Mouse (Mus musculus): Measurements from ENCODE around the gene T2.
"Not testable (repeated sequence)": the region's sequence is repeated elsewhere in the genome, so short reads cannot be mapped to it uniquely, and the experiment has no call there.

The T2 gene

DNA sequence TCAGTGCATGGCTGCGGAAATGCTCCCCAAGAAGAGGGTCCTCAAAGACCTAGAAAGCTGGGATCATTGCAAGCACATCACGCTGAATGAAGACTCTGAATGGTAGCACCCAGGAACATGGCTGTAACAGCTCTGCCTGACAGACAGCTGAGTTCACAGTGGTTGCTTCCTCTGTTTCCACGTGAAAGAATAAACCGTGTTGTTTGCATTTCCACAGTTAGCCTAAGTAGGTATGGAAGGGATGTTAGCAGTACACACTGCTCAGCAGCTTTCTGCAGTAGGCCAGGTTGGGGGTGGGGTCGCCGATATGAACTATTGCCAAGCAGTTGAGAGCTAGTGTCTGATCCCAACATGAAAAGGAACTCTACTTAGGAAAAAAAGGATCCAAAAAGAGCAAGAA lies at the start of gene T2:
Gene T2 (plus strand): TSS at position 301 of the 400 bp plus-strand sequence.
- no peak for DNase-seq (ENCODE audit: low spot score in 2 of 2)

DNA sequence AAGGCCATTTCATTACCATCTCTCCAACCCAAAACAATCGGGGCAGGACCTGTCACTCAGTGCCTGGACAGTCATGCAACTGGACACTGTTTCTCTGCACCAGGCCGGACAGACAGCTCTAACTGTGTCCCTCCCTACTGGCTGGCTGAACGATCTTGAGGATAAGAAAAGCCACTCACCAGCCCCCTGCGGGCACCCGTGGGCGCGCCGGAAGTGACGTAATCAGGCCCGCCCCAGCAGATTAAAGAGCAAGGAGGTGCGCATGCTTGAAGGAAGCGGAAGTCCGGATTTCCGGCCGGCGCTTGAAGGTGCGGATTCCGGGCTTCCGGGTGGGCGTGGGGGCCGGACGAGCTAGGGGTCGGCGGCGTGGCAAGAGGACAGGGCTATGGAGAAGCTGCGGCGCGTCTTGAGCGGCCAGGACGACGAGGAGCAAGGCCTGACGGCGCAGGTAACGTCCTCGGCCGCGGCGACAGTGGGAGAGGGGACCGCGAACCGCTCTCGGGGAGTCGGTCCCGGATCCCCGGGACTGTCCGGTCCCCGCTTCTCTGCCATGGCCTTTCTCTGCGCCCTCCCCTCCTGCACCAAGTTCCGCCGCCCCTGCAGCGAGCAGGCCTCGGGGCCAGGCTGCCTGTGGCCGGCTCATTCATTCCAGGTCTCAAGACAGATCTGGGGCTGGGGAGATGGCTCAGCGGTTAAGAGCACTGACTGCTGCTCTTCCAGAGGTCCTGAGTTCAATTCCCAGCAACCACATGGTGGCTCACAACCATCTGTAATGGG lies 44.8 kb upstream of the T2 start, which contains the start of gene Sft2d1:
Gene Sft2d1 (plus strand): TSS at position 265 of the 777 bp plus-strand sequence.
- DNase-seq (ENCODE audit: low spot score in 2 of 2), result peak; percentile 96 to 98

DNA sequence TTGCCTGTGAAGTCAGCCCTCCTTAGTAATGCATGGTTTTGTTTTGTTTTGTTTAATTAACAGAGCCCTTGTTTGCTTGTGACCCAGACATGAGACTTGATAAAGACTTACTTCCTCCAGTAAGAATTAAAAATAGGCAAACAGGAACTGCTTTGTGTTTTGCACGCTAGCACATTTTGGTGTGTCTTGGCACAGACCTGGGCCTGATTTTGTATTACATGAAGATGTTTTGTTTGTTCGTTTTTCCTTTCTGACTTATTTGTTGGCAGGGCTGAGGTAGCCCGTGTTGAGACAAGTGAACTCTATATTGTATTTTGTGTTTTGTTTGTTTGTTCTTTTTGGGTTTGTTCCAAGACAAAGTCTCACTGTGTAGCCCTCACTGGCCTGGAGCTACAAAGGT lies 44.0 kb upstream of the T2 start:
- DNase-seq (ENCODE audit: low spot score in 2 of 2), result no peak

DNA sequence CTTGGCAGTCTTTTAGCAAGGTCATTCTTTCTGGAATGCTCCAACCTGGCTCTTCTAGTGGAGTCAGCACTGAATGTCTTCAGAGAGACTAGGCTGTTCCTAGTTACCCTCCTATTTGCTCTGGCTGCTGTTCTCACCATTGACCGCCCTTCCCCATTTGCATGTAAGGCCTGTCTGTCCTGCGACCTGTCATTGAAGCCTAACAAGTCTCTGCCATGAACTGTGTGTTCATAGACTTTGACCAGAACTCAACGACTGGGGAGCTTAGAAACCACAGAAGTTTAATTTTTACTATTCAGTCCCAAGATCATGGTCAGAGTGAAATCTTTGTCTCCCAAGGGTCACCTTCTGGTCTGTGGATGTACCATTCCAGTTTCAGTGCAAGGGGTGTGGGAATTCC lies 41.8 kb upstream of the T2 start:
- no peak for DNase-seq (ENCODE audit: low spot score in 2 of 2)

DNA sequence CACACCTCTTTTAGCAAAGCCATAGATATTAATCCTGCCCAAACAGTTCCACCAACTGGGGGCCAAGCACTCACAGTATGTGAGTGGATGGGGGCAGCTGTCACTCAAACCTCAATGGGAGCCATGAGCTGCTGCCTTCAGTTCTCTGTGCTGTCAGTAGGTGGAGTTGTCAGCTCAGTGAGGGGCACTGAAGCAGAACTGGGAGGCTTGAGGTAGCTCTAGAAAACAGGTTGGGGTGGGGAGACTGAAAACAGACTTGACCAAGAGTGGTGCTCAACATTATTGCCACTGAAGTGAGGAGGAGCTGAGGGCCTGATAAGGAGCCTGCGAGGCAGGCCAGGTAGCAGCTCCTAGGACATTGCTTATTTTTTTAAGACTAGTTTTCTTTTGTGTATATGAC lies 39.5 kb upstream of the T2 start:
- no peak for DNase-seq (ENCODE audit: low spot score in 2 of 2)

DNA sequence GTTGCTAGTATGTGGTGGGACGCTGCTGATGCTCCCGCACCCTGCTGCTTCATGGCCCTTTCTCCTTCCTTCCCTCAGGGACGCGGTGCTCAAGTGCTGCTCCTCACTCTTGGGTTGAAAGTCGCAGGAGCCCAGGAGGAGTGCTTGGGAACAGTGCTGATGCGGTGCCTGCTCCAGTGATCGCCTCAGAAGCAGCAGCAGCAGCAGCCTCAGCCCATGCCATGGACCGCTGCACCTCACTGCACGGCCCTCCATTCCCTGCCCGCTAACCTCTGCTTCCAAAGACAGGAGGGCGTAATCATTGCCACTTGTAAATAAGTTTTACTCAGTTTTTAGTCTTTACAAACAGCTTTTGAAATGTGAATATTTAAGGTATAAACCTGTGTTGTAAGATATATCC lies 28.9 kb upstream of the T2 start:
- not testable (repeated sequence) for DNase-seq (ENCODE audit: low spot score in 2 of 2)

DNA sequence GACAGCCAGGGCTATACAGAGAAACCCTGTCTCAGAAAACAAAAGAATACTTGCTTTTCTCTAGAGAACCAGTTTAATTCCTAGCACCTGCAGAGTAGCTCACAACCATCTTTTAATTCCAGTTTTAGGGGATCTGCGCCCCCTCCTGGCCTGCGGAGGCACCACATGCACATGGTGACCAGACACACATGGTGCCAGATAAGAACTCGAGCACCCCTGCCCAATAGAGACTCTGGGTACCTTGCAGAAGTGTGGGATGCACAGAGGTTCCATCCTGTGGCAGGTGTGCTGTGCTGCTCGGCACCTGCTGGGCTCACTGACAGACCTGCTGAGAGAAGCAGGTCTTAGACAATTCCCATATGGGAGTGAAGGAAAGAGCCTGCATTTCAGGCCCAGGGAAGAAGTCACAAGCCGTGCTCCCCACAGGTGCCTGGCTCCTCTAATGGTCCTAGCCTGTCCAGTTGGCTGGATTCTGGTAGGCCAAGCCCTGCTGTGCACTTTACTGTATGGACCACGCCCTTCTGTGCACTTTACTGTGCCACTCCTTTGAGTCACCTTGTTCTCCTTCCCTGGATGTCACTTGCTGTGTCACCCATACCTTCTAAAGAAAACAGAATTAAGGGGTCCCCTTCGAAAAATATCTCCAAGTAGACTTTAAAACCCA lies 27.1 kb upstream of the T2 start:
- no peak for DNase-seq (ENCODE audit: low spot score in 2 of 2)

DNA sequence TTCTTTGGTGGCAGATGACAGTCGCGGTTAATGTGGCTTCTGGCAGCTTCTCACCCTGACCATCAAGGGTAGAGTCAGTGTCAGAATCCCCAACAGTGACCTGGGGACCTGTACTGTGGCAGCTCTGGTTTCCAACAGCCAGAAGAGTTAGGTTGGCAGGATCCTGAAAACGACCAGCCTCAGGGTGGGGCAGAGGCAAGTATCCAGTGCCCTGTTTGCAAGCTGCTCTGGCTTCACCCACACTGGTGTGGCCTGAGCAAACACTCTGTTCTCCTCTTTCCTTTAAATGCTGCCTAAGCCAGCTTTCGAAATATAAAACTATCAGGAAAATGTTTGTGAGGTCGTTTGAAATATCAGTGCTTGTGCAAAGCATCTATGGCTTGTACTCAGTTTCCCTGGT lies 25.2 kb upstream of the T2 start:
- no peak for DNase-seq (ENCODE audit: low spot score in 2 of 2)

DNA sequence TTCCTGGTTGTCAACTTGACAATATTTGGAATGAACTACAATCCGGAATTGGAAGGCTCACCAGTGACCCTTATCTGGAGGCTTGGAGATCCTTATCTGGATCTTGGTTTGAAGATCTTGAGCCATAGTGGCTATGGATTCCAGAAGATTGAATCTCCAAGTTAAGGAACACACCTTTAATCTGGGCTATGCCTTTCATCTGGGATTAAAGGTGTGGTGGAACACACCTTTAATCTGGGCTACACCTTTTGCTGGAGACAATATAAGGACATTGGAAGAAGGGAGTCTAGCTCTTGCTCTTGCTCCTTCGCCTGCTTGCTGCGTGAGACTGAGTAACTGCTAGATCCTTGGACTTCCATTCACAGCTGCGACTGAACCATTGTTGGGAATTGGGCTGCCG lies 18.6 kb upstream of the T2 start, which contains the start of gene Prr18:
Gene Prr18 (plus strand): TSS at position 301 of the 400 bp plus-strand sequence.
- DNase-seq (ENCODE audit: low spot score in 2 of 2), result not testable (repeated sequence)

DNA sequence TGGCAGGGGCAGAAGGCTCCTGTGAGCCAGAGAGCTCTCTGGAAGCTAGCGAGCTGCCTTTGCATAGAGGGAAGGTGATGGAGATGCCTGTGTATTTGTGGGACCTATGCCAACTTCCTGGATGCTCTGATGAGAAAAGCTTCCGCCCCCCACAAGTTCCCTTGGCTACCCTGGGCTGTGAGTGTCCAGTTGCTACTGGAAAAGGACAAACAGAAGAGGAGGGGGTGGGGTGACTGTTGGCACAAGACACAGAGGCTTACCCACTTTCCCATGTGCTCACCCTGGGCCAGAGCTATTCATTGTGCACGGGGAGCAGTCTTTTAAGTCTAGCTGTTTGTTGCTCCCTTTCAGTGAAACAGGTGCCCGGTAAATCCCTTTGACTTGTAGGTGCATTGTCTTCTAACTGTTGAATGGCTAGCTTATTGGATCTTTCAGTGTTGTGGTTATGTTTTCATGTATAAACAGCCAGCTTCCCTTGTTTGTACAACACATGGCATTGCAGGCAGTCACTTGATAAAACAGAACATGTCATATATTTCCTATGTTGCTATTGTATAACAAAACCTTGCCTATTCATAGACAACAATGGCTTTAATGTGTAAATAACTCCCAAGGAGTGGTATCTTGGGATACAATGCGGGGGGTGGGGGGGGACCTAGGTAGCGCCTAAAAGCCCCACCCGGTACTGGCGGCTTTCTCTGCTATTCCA lies 16.0 kb upstream of the T2 start:
- no peak for DNase-seq (ENCODE audit: low spot score in 2 of 2)

DNA sequence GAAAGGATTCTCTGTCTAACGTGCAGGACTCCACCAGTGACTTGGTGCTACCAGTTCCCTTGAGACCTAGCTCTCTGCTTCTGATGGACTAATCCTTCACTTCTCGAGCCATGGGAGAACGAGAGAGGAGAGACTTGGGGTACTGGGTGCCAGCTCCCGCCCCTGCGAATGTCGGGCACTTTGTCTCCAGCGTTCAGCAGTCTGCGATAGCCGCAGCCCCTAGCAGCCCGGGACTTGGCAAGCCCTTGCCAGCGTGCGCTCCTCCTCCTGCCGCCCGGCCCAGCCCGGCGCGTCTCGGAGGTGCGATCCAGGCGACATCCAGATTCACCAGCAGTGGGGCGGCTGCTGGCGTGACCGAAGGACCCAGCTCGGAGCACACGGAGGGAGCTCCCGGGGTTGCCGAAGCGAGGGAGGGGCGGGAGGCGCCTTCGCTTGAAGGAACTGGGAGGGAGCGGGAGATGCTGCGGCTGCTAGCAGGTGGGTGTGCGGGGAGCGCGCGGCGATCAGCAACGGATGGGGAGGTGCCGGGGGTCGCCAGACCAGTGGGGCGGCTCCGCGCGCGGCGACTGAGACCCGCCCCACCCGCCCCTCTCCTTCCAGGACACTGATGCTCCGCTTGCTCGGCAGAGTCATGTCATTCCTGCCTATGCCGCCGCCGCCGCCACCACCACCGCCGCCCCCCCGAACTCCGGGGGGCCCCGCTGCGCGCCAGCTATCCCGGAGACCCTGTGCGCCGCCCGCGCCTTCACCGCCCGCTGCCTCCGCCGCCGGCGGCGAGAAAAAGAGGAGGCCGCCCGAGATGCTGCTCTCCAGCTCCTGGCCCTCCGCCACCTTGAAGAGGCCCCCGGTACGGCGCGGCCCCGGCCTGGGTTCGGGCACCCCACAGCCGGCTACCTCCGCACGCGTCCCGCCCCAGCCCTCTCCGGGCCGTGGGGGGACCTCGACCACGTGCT lies 15.1 kb upstream of the T2 start:
- DNase-seq (ENCODE audit: low spot score in 2 of 2), result peak; percentile 41 to 43

DNA sequence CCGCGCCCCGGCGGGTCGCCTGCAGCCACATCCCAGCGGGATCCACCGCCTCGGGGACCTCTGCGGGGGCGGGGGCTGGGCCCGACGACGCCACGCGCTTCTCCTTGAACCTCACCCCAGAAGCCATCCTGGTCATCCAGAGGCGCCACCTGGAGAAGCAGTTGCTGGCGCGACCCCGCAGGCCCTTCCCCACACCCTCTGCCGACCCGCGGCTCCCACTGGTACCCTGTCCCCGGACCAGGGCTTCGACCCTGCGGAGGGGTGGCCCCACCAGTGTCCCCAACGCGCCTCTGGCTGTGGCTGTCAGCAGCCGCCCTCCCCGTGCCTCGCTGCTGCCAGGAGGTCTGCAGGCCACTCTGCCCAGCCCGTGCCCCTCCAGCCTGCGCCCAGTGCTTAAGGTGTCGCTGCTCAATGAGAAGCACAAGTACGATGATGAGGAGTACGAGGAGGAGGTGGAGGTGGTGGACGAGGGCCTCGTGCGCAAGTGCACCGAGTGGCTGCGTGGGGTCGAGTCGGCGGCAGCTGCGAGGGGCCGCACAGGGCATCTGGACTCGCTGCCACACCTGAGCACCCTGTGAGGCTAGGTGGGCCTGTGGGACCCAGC lies 14.3 kb upstream of the T2 start:
- no peak for DNase-seq (ENCODE audit: low spot score in 2 of 2)

DNA sequence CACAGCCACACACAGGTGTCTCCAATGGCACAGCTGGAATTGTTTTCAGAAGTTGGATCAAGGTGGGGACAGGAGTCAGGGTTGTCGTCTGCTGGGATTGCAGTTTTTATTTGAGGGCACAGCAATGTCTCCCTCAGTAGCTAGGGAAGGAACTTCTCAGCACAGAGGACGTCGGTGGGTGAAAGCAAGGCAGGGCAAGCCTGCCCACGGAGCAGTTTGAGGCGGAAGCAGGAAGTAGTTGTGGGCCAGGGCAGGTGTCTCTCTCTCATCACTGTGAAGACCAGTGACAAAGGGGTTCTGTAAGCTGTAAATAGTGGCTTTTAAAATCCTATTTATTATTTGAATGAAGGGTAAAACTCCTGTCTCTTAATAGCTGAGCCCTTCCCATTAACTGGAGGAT lies 13.1 kb upstream of the T2 start:
- DNase-seq (ENCODE audit: low spot score in 2 of 2), result no peak

DNA sequence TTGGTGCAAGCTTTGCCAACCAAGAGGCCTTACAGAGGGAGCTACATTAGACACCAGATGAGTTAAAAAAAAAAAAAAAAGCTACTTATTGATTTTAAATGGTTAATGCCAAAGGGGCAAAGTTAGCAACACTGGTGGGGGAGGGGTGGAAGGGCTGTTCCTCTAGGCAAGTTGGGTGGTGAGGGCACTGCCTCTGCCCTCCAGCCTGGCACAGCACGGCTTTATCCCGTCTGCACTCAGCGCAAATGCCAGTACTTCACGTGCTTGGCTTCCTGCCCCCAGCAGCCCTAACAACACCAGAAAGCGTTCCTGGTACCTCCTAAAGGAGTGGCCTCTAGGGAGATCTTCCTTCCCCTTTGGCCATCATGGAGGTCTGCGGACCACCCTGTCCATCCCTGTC lies 12.4 kb upstream of the T2 start:
- DNase-seq (ENCODE audit: low spot score in 2 of 2), result no peak

DNA sequence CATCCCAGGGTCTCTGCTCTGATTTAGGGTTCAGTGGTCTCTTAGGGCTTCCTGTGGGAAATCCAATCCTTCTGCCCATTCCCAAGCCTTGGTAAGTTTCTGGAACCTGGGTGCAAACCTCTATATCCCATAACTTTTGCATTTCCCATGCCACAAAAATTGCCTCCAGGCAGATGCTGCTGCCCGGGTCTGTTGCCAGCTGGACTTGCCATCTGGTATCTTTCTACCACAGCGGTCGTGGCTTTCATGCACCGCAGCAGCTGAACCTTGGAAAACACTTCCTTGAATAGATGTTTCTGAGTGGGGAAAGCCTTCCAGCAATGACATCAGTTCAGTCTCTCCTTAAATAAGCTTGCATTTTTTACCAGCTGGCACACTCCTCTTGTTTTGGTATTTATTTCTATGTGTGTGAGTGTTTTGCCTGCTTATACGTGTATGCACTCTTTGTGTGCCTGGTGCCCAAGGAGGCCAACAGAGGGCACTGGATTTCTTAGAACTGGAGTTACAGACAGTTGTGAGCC lies 8.0 kb upstream of the T2 start:
- DNase-seq (ENCODE audit: low spot score in 2 of 2), result no peak

DNA sequence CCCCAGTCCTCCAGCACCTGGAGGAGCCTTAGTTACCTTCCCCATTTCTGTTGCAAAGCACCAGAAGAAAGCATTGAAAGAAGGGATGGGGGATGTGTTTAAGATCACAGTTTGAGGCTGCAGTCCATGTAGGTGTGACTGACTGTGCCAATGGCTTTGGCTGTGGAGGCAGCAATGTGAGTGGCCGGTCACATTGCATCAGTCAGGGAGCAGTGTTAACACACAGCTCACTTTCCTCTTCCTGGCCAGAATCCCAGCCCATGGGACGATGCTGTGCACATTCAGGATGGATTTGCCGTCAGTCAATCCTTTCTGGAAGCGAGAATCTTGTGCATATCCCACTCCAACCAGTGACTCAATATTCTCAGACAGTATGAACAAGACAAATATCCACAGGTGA lies 6.9 kb upstream of the T2 start:
- DNase-seq (ENCODE audit: low spot score in 2 of 2), result no peak

DNA sequence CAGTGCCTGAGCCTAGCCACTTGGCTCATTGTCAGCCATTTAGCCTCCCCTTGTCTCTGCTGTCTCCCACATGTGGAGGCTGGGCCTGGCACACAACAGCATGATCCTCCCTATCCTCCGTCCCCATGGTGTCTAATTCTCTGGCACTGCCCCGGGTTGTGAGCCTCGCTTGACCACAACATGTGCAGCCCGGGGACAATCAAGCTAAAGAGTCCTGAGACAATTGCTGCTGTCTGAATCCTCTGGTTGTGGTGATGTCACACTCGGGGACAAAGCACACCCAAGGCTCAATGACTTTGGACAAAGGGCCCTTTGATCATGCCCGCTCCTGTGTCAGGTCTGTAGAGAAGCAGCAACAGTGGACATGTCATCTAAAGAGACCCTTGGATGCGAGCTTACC lies 4.7 kb upstream of the T2 start:
- no peak for DNase-seq (ENCODE audit: low spot score in 2 of 2)

DNA sequence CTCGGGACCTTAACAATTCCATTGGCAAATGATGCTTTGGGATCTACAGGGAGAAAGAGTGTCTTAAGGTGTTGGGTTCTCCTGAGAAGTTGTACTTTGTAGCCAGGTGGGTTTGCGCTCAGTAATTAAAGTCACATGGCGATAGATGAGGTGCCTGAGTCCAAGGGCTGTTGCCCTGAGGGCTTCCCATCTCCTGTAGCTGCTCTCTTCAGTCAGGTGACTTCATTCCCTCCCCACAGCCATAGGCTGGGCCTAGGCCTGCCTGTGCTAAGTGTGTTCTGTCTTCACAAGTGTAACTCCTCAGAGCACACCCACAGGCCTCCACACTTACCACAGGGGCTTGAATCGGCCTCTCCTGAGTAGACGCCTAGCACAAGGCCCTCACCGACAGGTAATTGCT lies 1.7 kb downstream of the T2 start:
- no peak for DNase-seq (ENCODE audit: low spot score in 2 of 2)

DNA sequence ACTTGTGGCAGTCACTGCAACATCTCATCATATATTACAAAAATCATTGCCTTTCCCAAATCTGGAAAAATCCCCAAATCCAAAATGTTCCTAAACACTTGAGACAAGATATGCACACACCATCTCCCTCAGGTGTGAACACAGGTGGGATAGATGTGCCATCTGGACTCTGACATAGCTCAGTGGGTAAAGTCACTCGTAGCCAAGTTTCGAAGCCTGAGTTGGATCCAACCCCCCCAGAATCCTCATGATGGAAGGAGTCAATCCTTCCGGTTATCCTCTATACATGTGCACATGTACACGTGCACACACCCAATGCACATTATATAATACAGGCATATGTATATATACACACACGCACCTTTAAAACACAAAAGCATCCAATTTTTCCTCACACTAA lies 5.1 kb downstream of the T2 start:
- no peak for DNase-seq (ENCODE audit: low spot score in 2 of 2)

DNA sequence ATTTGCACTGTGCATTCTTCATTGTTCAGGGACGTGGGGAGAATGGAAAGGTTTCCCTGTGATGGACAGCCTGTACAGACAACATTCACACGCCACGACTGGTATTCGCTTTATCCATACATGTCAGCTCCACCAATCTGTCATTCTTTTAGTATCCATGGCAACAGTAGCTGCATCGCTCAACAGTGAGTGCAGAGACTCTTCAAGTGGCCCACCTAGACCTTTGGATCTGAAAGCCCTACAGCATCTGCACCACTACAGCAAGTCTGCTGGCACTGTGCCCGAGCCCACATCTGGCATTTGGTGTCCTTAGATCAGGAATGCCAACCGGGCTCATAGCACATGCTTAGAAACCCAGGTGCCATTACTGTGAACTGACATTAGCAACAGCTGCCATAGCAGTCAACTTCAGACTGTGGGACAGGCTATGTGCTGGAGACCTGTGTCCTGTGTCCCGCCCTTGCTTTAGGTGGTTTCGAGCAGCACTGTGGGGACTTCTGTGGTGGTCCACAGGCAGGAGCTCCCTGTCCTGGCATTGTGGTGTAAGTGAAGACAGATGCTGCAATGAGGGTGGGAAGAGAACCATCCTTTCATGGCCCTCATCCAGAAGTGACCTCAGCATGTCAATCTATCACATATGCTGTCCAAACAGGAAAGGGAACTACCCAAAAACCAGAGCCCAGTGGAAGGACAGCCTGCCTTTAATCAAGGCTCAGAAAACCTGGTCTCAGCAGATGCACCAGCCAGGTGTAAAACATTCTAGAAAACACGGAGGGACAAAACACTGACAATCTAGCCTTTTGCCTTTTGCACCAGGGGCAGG lies 5.7 kb downstream of the T2 start:
- DNase-seq (ENCODE audit: low spot score in 2 of 2), result no peak
